Mouse (Mus musculus): ENCODE results near the gene Rbm26.

DNA sequence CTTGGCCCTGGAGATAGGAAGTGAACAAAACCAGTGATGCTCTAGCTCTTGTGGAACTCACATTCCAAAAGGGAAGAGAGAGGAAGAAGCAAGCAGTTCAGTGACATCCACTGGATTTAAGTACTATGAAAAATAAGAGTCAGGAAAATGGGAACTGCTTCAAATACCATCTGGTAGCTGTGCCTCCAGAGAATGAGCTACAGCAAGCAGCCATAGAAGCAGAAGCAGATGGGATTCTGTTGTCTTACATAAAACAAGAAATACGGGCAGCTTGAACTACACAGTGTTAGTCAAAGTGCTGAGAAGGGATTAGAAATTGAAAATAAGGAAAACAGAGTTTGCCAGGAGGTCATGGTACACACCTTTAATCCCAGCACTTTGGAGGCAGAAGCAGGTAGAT is 112.9 kb downstream of the Rbm26 start:
- TF ChIP-seq POLR2A (IDR thresholded peaks at IDR 0.05; ENCODE audit: extremely low read depth, insufficient read depth, low read length) (no peak), CTCF (IDR thresholded peaks at IDR 0.05; ENCODE audit: low read depth, low read length) (no peak)
